Mouse (Mus musculus): ENCODE data around the gene Tmem253. TPM values are rescaled to one million over a fixed set of nuclear protein-coding genes. Genes with fewer than 3 reads are reported as not detected.

Tmem253 gene
- polyA plus RNA-seq, 1 experiment: 0.34 TPM

GRCm38 (mm10) chr14:52008321-52009203, 6.9 kb upstream of the Tmem253 start:
- TF ChIP-seq POLR2AphosphoS2 (IDR thresholded peaks at IDR 0.05; ENCODE audit: insufficient read length, low read depth): peak; percentile 8
- TF ChIP-seq SRF (IDR thresholded peaks at IDR 0.05; ENCODE audit: control insufficient read depth, insufficient read length, low read depth): peak; percentile 37
- TF ChIP-seq POLR2A (IDR thresholded peaks at IDR 0.05; ENCODE audit: insufficient read length, low read depth): peak; percentile 21
- TF ChIP-seq REST (IDR thresholded peaks at IDR 0.05; ENCODE audit: insufficient read depth, insufficient read length): no peak
- TF ChIP-seq USF1 (IDR thresholded peaks at IDR 0.05; ENCODE audit: low read depth): no peak
- TF ChIP-seq MAX (IDR thresholded peaks at IDR 0.05; ENCODE audit: low read depth): no peak
- H3K27me3 ChIP-seq (ENCODE audit: control insufficient read depth, insufficient read depth, insufficient read length): no peaks in the 10 kb centered on the region
- H3K79me2 ChIP-seq (ENCODE audit: control insufficient read depth, insufficient read depth): no peaks in the 10 kb centered on the region
- no peak overlapping the region for H3ac ChIP-seq (ENCODE audit: control insufficient read depth, insufficient read length)
- peaks cover 13% of the 10 kb centered on the region for H3K36me3 ChIP-seq (ENCODE audit: control insufficient read depth, insufficient read depth)
- H3K4me3 ChIP-seq: no peak overlapping the region
- H3K4me2 ChIP-seq (ENCODE audit: low read depth): no peak overlapping the region

GRCm38 (mm10) chr14:52009361-52009760, 6.1 kb upstream of the Tmem253 start:
- no peak overlapping the region for H3K4me2 ChIP-seq (ENCODE audit: low read depth)
- no peaks in the 10 kb centered on the region for H3K27me3 ChIP-seq (ENCODE audit: control insufficient read depth, insufficient read depth, insufficient read length)
- no peak overlapping the region for H3ac ChIP-seq (ENCODE audit: control insufficient read depth, insufficient read length)
- no peak for TF ChIP-seq POLR2AphosphoS2 (IDR thresholded peaks at IDR 0.05; ENCODE audit: insufficient read length, low read depth)
- TF ChIP-seq TCF3 (IDR thresholded peaks at IDR 0.05; ENCODE audit: insufficient read length, low read depth): no peak
- TF ChIP-seq CEBPB (IDR thresholded peaks at IDR 0.05; ENCODE audit: insufficient read depth, poor library complexity, severe bottlenecking): no peak
- no peak for TF ChIP-seq E2F4 (IDR thresholded peaks at IDR 0.05; ENCODE audit: insufficient read depth)
- TF ChIP-seq MYOD1 (IDR thresholded peaks at IDR 0.05; ENCODE audit: control insufficient read depth in 1 of 3, insufficient read length in 2 of 3, low read depth in 2 of 3): no peak
- TF ChIP-seq REST (IDR thresholded peaks at IDR 0.05; ENCODE audit: insufficient read depth, insufficient read length): no peak
- TF ChIP-seq MAX (IDR thresholded peaks at IDR 0.05; ENCODE audit: low read depth): no peak
- no peak for TF ChIP-seq SRF (IDR thresholded peaks at IDR 0.05; ENCODE audit: control insufficient read depth, insufficient read length, low read depth)
- no peak for TF ChIP-seq TCF12 (IDR thresholded peaks at IDR 0.05; ENCODE audit: insufficient read depth, poor library complexity, severe bottlenecking)
- TF ChIP-seq MYOG (IDR thresholded peaks at IDR 0.05; ENCODE audit: control insufficient read depth in 1 of 3, insufficient read depth in 1 of 3, insufficient read length in 2 of 3, low read depth in 2 of 3): no peak
- no peak for TF ChIP-seq POLR2A (IDR thresholded peaks at IDR 0.05; ENCODE audit: insufficient read length, low read depth)
- no peak for TF ChIP-seq USF1 (IDR thresholded peaks at IDR 0.05; ENCODE audit: low read depth)
- no peak overlapping the region for H3K4me3 ChIP-seq
- H3K36me3 ChIP-seq (ENCODE audit: control insufficient read depth, insufficient read depth): peaks cover 13% of the 10 kb centered on the region
- no peaks in the 10 kb centered on the region for H3K79me2 ChIP-seq (ENCODE audit: control insufficient read depth, insufficient read depth)

DNA sequence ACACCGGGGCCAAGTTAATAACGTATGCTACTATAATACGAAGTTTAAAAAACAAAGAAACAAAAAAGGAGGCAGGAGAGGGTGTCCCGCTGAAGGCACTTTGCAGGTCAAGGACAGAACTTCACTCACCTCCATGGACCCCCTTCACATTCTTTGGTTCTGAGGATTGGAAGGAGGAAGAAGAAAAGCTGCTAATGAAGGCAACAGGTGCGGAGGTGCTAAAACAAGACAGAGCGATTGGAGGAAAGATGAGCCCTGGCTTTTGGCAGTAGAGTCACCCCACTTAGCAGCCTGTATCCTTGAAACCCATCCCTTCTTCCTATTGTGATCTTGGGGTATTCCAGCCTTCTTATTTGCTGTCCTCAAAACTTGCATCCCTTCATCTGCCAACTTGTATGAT, 5.6 kb upstream of the Tmem253 start:
- Histone ChIP-seq H3ac (ENCODE audit: control insufficient read depth, insufficient read length) (no peak overlapping the region), H3K36me3 (ENCODE audit: control insufficient read depth, insufficient read depth) (peaks cover 10% of the 10 kb centered on the region), H3K27me3 (ENCODE audit: control insufficient read depth, insufficient read depth, insufficient read length) (no peaks in the 10 kb centered on the region), H3K4me3 (no peak overlapping the region), H3K4me2 (ENCODE audit: low read depth) (no peak overlapping the region), H3K79me2 (ENCODE audit: control insufficient read depth, insufficient read depth) (no peaks in the 10 kb centered on the region)
- TF ChIP-seq MYOD1 (IDR thresholded peaks at IDR 0.05; ENCODE audit: control insufficient read depth in 1 of 3, insufficient read length in 2 of 3, low read depth in 2 of 3) (no peak), MAX (IDR thresholded peaks at IDR 0.05; ENCODE audit: low read depth) (no peak), MYOG (IDR thresholded peaks at IDR 0.05; ENCODE audit: control insufficient read depth in 1 of 3, insufficient read depth in 1 of 3, insufficient read length in 2 of 3, low read depth in 2 of 3) (no peak), USF1 (IDR thresholded peaks at IDR 0.05; ENCODE audit: low read depth) (no peak), REST (IDR thresholded peaks at IDR 0.05; ENCODE audit: insufficient read depth, insufficient read length) (no peak)

DNA sequence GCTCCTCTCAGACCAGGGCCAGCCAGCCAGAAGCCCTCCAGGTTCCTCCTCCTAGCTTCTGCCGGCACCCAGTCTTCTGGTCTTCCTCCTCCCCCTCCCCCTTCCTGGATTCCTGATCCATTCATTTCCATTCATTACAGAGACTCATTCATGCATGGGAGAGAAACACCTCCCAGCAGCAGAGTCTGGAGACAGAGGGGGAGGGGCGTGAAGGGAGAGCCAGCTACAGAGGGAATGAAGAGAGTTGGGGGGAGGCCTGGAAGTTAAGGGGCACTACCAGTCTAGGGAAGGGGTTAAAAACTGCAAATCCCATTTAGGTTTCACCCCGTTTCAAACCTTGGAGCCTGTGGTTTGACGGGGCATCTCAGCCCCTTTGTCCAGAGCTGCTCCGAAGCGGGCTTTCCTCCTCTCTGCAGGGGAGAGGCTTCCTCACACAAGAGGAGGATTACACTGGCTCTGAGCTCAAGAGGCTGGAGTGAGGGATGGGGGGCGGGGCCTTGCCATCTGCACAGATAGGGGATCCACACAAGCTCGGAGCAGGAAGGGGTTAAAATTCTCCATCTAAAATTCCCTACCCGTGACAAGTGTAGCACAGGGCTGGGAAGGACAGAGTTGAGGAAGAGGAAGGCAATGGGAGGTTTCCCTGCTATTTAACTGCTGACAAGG, 4.9 kb upstream of the Tmem253 start:
- H3K4me3 ChIP-seq: no peak overlapping the region

More for the DNA sequence above, 4.9 kb upstream of the Tmem253 start:
- Histone ChIP-seq H3K4me2 (ENCODE audit: low read depth) (no peak overlapping the region), H3K79me2 (ENCODE audit: control insufficient read depth, insufficient read depth) (no peaks in the 10 kb centered on the region), H3K27me3 (ENCODE audit: control insufficient read depth, insufficient read depth, insufficient read length) (no peaks in the 10 kb centered on the region), H3ac (ENCODE audit: control insufficient read depth, insufficient read length) (no peak overlapping the region), H3K36me3 (ENCODE audit: control insufficient read depth, insufficient read depth) (peaks cover 4% of the 10 kb centered on the region)
- TF ChIP-seq CEBPB (IDR thresholded peaks at IDR 0.05; ENCODE audit: insufficient read depth, poor library complexity, severe bottlenecking) (no peak), TCF12 (IDR thresholded peaks at IDR 0.05; ENCODE audit: insufficient read depth, poor library complexity, severe bottlenecking) (no peak), REST (IDR thresholded peaks at IDR 0.05; ENCODE audit: insufficient read depth, insufficient read length) (no peak), POLR2AphosphoS2 (IDR thresholded peaks at IDR 0.05; ENCODE audit: insufficient read length, low read depth) (no peak), SRF (IDR thresholded peaks at IDR 0.05; ENCODE audit: control insufficient read depth, insufficient read length, low read depth) (no peak), E2F4 (IDR thresholded peaks at IDR 0.05; ENCODE audit: insufficient read depth) (no peak), MAX (IDR thresholded peaks at IDR 0.05; ENCODE audit: low read depth) (no peak), MYOG (IDR thresholded peaks at IDR 0.05; ENCODE audit: control insufficient read depth in 1 of 3, insufficient read depth in 1 of 3, insufficient read length in 2 of 3, low read depth in 2 of 3) (no peak), USF1 (IDR thresholded peaks at IDR 0.05; ENCODE audit: low read depth) (no peak), TCF3 (IDR thresholded peaks at IDR 0.05; ENCODE audit: insufficient read length, low read depth) (no peak), MYOD1 (IDR thresholded peaks at IDR 0.05; ENCODE audit: control insufficient read depth in 1 of 3, insufficient read length in 2 of 3, low read depth in 2 of 3) (no peak), POLR2A (IDR thresholded peaks at IDR 0.05; ENCODE audit: insufficient read length, low read depth) (no peak)
